Mouse (Mus musculus): Measurements from ENCODE around the gene Alg2. TPM values are rescaled to one million over a fixed set of nuclear protein-coding genes. Genes with fewer than 3 reads are reported as not detected.

The Alg2 gene
- total and polyA plus RNA-seq, 3 experiments = 6.0 to 6.2 (median 6.1) TPM

DNA sequence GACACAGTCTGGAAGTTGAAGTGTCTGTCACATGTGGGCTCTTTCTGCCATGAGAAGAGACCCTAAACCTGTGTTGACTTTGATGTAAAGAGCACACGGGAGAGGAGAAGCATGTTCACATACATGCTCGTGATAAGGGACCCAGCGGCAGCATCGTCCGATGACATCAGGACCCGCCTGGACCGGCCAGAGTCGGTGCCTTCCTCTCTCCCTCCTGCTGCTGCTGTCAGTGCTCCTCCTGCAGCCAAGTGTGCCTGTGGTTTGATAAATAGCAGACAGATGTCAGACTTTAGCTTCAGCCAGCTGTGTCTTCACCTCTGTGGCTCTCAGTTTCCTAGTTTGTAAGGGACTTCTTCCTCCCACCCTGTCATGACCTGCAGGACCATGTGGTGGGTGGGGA lies 19.3 kb upstream of the Alg2 start:
- intact Hi-C loops (cut with DNase I) = no loop called here
- Histone ChIP-seq H3K4me1 (ENCODE audit: control insufficient read depth, insufficient read depth, low read length) (no peaks in the 10 kb centered on the region), H3K27ac (no peak overlapping the region), H3K9ac (ENCODE audit: low read depth, low read length) (no peak overlapping the region), H3K36me3 (ENCODE audit: control insufficient read depth, insufficient read depth, low read length) (no peaks in the 10 kb centered on the region), H3K27me3 (ENCODE audit: control insufficient read depth, insufficient read depth, low read length) (no peaks in the 10 kb centered on the region), H3K79me2 (replicated peaks; ENCODE audit: control insufficient read depth, insufficient read depth, low read length) (no peaks in the 10 kb centered on the region), H3K4me3 (no peak overlapping the region)
- 38% methylated on average over 8 of the region's 8 CpGs for WGBS
- no peak for DNase-seq
- no peak for TF ChIP-seq CTCF (IDR thresholded peaks at IDR 0.05)
- TF ChIP-seq EP300 (IDR thresholded peaks at IDR 0.05; ENCODE audit: insufficient read depth, low read depth, low read length) = no peak
- TF ChIP-seq POLR2A (IDR thresholded peaks at IDR 0.05; ENCODE audit: insufficient read depth, low read depth, low read length) = no peak

DNA sequence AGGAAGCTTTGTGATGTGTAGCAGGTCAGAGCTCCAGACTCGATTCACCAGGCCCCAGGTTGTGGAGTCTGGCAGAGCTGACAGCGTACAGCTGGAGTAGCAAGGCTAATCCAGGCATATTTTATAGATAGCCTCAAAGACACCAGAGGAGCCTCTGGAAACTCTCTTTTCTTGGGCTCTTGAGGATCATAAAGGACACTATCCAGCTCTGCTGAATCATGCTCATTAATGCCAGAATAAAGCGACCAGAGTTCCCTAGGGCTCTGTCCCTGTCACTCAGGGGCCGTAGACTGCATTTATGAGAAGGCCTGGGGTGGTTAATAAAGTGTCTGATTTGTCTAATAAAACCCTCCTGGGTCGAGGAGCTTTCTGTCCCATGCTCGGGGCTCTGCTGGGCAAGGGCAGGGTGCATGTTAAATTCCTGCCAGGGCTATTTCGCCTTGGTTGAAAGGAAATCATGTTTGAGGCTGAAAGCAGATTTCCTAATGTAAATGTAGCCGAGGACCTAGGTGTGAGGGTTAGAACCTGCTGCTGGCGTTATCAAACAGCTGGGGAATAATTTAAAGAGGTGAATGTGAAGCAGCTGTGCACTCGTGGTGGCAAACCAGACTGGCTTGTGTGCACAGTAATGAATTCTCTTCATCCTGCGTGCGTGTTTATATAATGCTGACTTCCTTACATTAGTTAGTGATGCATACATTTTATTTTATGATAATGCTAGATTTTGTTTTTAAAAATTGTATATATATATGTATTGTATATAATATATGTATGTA lies 18.4 kb upstream of the Alg2 start:
- Histone ChIP-seq H3K27ac (no peak overlapping the region), H3K4me1 (ENCODE audit: control insufficient read depth, insufficient read depth, low read length) (no peaks in the 10 kb centered on the region), H3K9ac (ENCODE audit: low read depth, low read length) (no peak overlapping the region), H3K27me3 (ENCODE audit: control insufficient read depth, insufficient read depth, low read length) (no peaks in the 10 kb centered on the region), H3K4me3 (no peak overlapping the region), H3K36me3 (ENCODE audit: control insufficient read depth, insufficient read depth, low read length) (no peaks in the 10 kb centered on the region), H3K79me2 (replicated peaks; ENCODE audit: control insufficient read depth, insufficient read depth, low read length) (no peaks in the 10 kb centered on the region)
- whole genome bisulfite sequencing = 75% methylated on average over 12 of the region's 12 CpGs
- intact Hi-C loops (cut with DNase I) = no loop called here
- no peak for DNase-seq
- TF ChIP-seq CTCF (IDR thresholded peaks at IDR 0.05) (no peak), POLR2A (IDR thresholded peaks at IDR 0.05; ENCODE audit: insufficient read depth, low read depth, low read length) (no peak), EP300 (IDR thresholded peaks at IDR 0.05; ENCODE audit: insufficient read depth, low read depth, low read length) (no peak)

GRCm38 (mm10) chr4:47491243-47491642 lies 17.1 kb upstream of the Alg2 start:
- no peaks in the 10 kb centered on the region for H3K79me2 ChIP-seq (replicated peaks; ENCODE audit: control insufficient read depth, insufficient read depth, low read length)
- no peaks in the 10 kb centered on the region for H3K4me1 ChIP-seq (ENCODE audit: control insufficient read depth, insufficient read depth, low read length)
- no peaks in the 10 kb centered on the region for H3K36me3 ChIP-seq (ENCODE audit: control insufficient read depth, insufficient read depth, low read length)
- H3K9ac ChIP-seq (ENCODE audit: low read depth, low read length) = no peak overlapping the region
- WGBS = 85% methylated on average over 6 of the region's 6 CpGs
- DNase-seq = no peak
- H3K27ac ChIP-seq = no peak overlapping the region
- no peak overlapping the region for H3K4me3 ChIP-seq
- no peaks in the 10 kb centered on the region for H3K27me3 ChIP-seq (ENCODE audit: control insufficient read depth, insufficient read depth, low read length)
- TF ChIP-seq EP300 (IDR thresholded peaks at IDR 0.05; ENCODE audit: insufficient read depth, low read depth, low read length) (no peak), CTCF (IDR thresholded peaks at IDR 0.05) (no peak), POLR2A (IDR thresholded peaks at IDR 0.05; ENCODE audit: insufficient read depth, low read depth, low read length) (no peak)
- intact Hi-C loops (cut with DNase I) = no loop called here

DNA sequence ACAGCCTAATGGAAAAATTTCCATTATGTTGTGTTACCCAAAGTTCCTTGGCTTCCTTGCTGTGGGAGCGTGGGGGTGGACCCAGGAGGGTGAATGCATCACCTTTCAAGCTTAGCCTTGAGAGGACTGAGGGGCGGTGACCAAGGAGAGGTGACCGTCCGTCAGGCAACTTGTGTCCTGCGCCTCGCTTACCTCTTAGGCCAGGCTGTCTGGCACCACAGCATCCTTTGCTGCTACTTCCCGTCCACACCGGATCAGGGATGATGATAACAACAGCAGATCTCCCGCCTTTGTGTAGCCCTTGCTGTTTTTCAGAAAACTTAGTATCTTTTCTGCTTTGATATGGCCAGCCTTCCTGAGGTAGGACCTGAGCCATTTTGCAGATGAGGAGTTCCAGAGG lies 6.4 kb upstream of the Alg2 start:
- Histone ChIP-seq H3K4me1 (ENCODE audit: control insufficient read depth, insufficient read depth, low read length) (no peaks in the 10 kb centered on the region), H3K36me3 (ENCODE audit: control insufficient read depth, insufficient read depth, low read length) (no peaks in the 10 kb centered on the region; the same call in 1 of the 2 replicates), H3K79me2 (replicated peaks; ENCODE audit: control insufficient read depth, insufficient read depth, low read length) (0 out of 2 replicates have a peak, but pooled peaks cover 2% of the 10 kb centered on the region), H3K4me3 (no peak overlapping the region), H3K27ac (no peak overlapping the region), H3K9ac (ENCODE audit: low read depth, low read length) (no peak overlapping the region), H3K27me3 (ENCODE audit: control insufficient read depth, insufficient read depth, low read length) (no peaks in the 10 kb centered on the region)
- no peak for TF ChIP-seq POLR2A (IDR thresholded peaks at IDR 0.05; ENCODE audit: insufficient read depth, low read depth, low read length)
- TF ChIP-seq EP300 (IDR thresholded peaks at IDR 0.05; ENCODE audit: insufficient read depth, low read depth, low read length) = no peak
- TF ChIP-seq CTCF (IDR thresholded peaks at IDR 0.05) = no peak
- intact Hi-C loops (cut with DNase I) = no loop called here
- no peak for DNase-seq
- 92% methylated on average over 9 of the region's 9 CpGs for WGBS

DNA sequence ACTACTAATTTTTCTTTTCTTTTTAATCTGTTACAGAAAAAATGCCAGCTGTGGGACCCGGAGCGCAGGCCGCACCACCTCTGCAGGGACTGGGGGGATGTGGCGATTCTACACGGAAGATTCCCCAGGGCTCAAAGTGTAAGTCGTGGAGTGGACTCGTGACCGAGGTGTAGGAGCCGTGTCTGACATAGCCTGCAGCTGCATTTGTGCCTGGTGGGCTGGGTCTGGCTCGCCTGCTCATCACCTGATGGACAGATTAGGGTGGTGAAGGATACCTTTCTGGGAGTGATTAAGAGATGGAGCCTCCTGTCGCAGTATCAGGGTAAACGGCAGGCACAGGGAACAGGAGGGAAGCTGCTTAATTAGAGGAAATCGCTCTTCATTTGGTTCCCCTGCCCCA lies 6.0 kb upstream of the Alg2 start:
- 91% methylated on average over 13 of the region's 13 CpGs for WGBS
- Histone ChIP-seq H3K36me3 (ENCODE audit: control insufficient read depth, insufficient read depth, low read length) (no peaks in the 10 kb centered on the region; the same call in 1 of the 2 replicates), H3K27me3 (ENCODE audit: control insufficient read depth, insufficient read depth, low read length) (no peaks in the 10 kb centered on the region), H3K4me1 (ENCODE audit: control insufficient read depth, insufficient read depth, low read length) (peaks cover 1% of the 10 kb centered on the region; the same call in 1 of the 2 replicates), H3K9ac (ENCODE audit: low read depth, low read length) (no peak overlapping the region), H3K27ac (no peak overlapping the region), H3K4me3 (no peak overlapping the region), H3K79me2 (replicated peaks; ENCODE audit: control insufficient read depth, insufficient read depth, low read length) (0 out of 2 replicates have a peak, but pooled peaks cover 2% of the 10 kb centered on the region)
- no peak for TF ChIP-seq EP300 (IDR thresholded peaks at IDR 0.05; ENCODE audit: insufficient read depth, low read depth, low read length)
- no peak for TF ChIP-seq POLR2A (IDR thresholded peaks at IDR 0.05; ENCODE audit: insufficient read depth, low read depth, low read length)
- TF ChIP-seq CTCF (IDR thresholded peaks at IDR 0.05) = no peak
- DNase-seq = no peak
- intact Hi-C loops (cut with DNase I) = no loop called here

DNA sequence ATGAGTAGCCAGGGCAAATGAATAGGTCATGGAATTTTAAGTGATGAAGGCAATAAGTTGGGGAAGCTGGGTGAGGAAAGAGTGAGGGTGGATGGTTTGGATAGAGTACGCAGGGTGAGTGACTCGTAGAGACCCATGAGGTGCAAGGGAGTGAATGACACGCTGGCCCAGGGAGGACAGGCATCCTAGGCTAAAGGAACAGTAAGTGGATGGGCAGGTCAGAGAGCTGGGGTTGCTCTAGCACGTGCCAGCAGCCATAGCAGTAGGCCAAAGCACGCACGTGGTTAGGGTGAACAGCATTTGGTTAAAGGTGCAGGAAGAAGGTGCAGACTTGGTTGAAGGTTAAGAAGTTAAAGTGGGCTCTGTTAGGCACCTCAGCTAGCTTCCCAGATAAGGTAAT lies 3.4 kb upstream of the Alg2 start:
- peaks cover 3% of the 10 kb centered on the region for H3K4me1 ChIP-seq (ENCODE audit: control insufficient read depth, insufficient read depth, low read length)
- H3K27ac ChIP-seq = no peak overlapping the region
- TF ChIP-seq CTCF (IDR thresholded peaks at IDR 0.05) (no peak), POLR2A (IDR thresholded peaks at IDR 0.05; ENCODE audit: insufficient read depth, low read depth, low read length) (no peak), EP300 (IDR thresholded peaks at IDR 0.05; ENCODE audit: insufficient read depth, low read depth, low read length) (no peak)
- H3K36me3 ChIP-seq (ENCODE audit: control insufficient read depth, insufficient read depth, low read length) = no peaks in the 10 kb centered on the region; the same call in 1 of the 2 replicates
- H3K9ac ChIP-seq (ENCODE audit: low read depth, low read length) = no peak overlapping the region
- peaks cover 5% of the 10 kb centered on the region; the same call in 1 of the 2 replicates for H3K79me2 ChIP-seq (replicated peaks; ENCODE audit: control insufficient read depth, insufficient read depth, low read length)
- 90% methylated on average over 6 of the region's 6 CpGs for WGBS
- DNase-seq = no peak
- H3K4me3 ChIP-seq = no peak overlapping the region
- H3K27me3 ChIP-seq (ENCODE audit: control insufficient read depth, insufficient read depth, low read length) = no peaks in the 10 kb centered on the region
- intact Hi-C loops (cut with DNase I) = loop anchor here (10.0 kb wide), 1 partner anchor 807 kb away; no protein-coding TSS in a partner anchor
